Mouse (Mus musculus): ENCODE data around the gene Fam189a2. TPM values are rescaled to one million over a fixed set of nuclear protein-coding genes. Genes with fewer than 3 reads are reported as not detected.

Gene Fam189a2
- total RNA-seq (2014; fragmentation: Nextera tagmentation): not detected in 2 replicates
- 0.11 TPM in 1 of 2 replicates, not detected in the other for total RNA-seq (2017)
- not detected in 2 replicates for polyA plus RNA-seq (2012)

DNA sequence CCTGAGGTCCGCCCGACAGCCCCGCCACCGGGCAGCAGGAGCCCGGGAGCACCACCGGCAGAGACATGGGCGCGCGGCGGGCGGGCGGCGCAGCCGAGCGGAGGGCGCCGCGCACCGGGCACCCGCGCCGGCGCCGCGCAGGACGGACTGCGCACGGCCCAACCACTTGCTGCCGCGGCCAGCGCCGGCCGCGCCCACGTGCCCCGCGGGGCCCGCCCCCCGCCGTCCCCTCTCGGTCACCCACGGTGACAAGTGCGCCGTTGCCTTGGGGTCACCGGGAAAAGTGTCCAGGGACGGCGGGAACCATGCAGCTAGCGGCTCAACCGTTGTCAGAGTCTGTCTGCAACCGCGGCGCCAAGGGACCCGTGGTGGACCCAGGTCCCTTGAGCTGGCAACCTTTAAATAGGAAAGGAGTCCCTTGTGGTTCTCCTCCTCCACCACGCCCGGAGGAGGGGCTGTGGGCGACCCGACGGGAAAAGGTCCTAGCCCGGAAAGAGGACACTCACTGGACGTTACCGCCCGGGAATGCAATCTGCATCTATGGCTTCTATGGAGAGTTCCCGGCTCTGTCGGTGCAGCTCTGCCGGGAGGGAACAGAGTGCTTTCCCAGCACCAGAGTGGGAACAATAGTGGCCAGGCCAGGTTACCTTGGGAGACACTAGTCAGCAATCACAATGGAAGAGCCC is at the start of gene Fam189a2:
Gene Fam189a2 (minus strand): TSS at position 149 of the 686 bp plus-strand sequence.
- Histone ChIP-seq H3K4me1 (ENCODE audit: insufficient read depth, low read depth, low read length) (no peaks in the 10 kb centered on the region), H3K27me3 (ENCODE audit: insufficient read depth, low read length) (no peaks in the 10 kb centered on the region; the same call in 1 of the 2 replicates), H3K9me3 (replicated peaks) (no peaks in the 10 kb centered on the region), H3K36me3 (replicated peaks) (no peaks in the 10 kb centered on the region), H3K4me3 (ENCODE audit: low read depth, low read length) (no peak within 1 kb of the TSS)
- DNase-seq (ENCODE audit: low spot score) (no peak), ATAC-seq (ENCODE audit: extremely low read depth, insufficient number of reproducible peaks, low FRiP score, poor library complexity, severe bottlenecking) (no peak)
- TF ChIP-seq GATA1 (IDR thresholded peaks at IDR 0.05; ENCODE audit: borderline replicate concordance, low read length) (no peak), GATA2 (IDR thresholded peaks at IDR 0.05; ENCODE audit: borderline replicate concordance, low read depth, low read length) (no peak), TAL1 (conservative IDR thresholded peaks at IDR 0.05; ENCODE audit: low read depth, low read length) (no peak), CTCF (IDR thresholded peaks at IDR 0.05; ENCODE audit: low read depth, low read length) (no peak), POLR2AphosphoS5 (IDR thresholded peaks at IDR 0.05; ENCODE audit: insufficient replicate concordance, low read depth, low read length) (no peak)

DNA sequence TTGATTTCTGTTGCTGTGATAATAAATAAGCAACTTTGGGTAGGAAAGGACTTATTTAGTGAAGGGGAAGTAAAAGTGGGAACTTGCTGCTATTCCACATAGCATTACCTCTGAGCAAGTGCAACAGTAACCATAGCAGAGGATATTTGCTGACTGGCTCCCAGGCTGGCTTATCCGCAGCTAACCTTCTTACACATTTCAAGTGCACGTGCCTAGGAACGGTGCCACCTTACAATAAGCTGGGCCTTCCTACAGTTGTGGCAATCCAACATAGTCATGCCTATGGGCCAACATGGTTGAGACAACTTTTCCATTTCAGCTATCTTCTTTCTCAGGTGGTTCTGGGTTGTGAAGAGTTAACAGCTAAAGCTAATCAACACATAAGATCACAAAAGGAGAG is 46.8 kb upstream of the Fam189a2 start:
- Histone ChIP-seq H3K36me3 (replicated peaks) (no peaks in the 10 kb centered on the region), H3K4me1 (ENCODE audit: insufficient read depth, low read depth, low read length) (no peaks in the 10 kb centered on the region), H3K9me3 (replicated peaks) (no peaks in the 10 kb centered on the region), H3K27me3 (ENCODE audit: insufficient read depth, low read length) (no peaks in the 10 kb centered on the region), H3K4me3 (ENCODE audit: low read depth, low read length) (no peak overlapping the region)
- DNase-seq (ENCODE audit: low spot score): no peak
- TF ChIP-seq TAL1 (conservative IDR thresholded peaks at IDR 0.05; ENCODE audit: low read depth, low read length): no peak
- no peak for TF ChIP-seq GATA2 (IDR thresholded peaks at IDR 0.05; ENCODE audit: borderline replicate concordance, low read depth, low read length)
- TF ChIP-seq CTCF (IDR thresholded peaks at IDR 0.05; ENCODE audit: low read depth, low read length): no peak
- TF ChIP-seq GATA1 (IDR thresholded peaks at IDR 0.05; ENCODE audit: borderline replicate concordance, low read length): no peak
- TF ChIP-seq POLR2AphosphoS5 (IDR thresholded peaks at IDR 0.05; ENCODE audit: insufficient replicate concordance, low read depth, low read length): no peak
- ATAC-seq (ENCODE audit: extremely low read depth, insufficient number of reproducible peaks, low FRiP score, poor library complexity, severe bottlenecking): no peak

DNA sequence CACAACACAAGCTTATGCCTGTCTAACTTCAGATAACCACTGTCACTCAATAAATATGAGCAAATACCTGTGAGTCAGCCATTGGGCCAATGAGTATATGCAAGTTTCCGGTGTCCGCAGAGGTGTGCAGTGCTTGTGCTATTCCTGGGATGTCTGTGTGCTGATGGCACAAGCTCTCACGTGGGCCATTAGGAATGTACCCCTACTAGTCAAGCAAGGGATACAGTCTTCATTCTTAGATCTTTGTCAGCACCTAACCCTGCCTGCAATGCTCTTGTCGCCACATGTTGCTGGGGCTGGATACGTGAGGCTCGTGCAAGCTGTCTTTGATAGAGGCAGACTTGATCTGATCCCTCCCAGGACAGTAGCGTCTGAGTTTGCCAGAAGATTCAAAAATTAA is 45.7 kb upstream of the Fam189a2 start:
- no peaks in the 10 kb centered on the region for H3K27me3 ChIP-seq (ENCODE audit: insufficient read depth, low read length)
- H3K4me1 ChIP-seq (ENCODE audit: insufficient read depth, low read depth, low read length): no peaks in the 10 kb centered on the region
- no peak for TF ChIP-seq GATA2 (IDR thresholded peaks at IDR 0.05; ENCODE audit: borderline replicate concordance, low read depth, low read length)
- TF ChIP-seq CTCF (IDR thresholded peaks at IDR 0.05; ENCODE audit: low read depth, low read length): no peak
- no peak for TF ChIP-seq TAL1 (conservative IDR thresholded peaks at IDR 0.05; ENCODE audit: low read depth, low read length)
- no peak for TF ChIP-seq POLR2AphosphoS5 (IDR thresholded peaks at IDR 0.05; ENCODE audit: insufficient replicate concordance, low read depth, low read length)
- TF ChIP-seq GATA1 (IDR thresholded peaks at IDR 0.05; ENCODE audit: borderline replicate concordance, low read length): no peak
- H3K36me3 ChIP-seq (replicated peaks): no peaks in the 10 kb centered on the region
- H3K4me3 ChIP-seq (ENCODE audit: low read depth, low read length): no peak overlapping the region
- H3K9me3 ChIP-seq (replicated peaks): no peaks in the 10 kb centered on the region
- ATAC-seq (ENCODE audit: extremely low read depth, insufficient number of reproducible peaks, low FRiP score, poor library complexity, severe bottlenecking) (no peak), DNase-seq (ENCODE audit: low spot score) (no peak)

- Histone ChIP-seq H3K9me3 (replicated peaks) (no peaks in the 10 kb centered on the region), H3K36me3 (replicated peaks) (no peaks in the 10 kb centered on the region), H3K4me1 (ENCODE audit: insufficient read depth, low read depth, low read length) (no peaks in the 10 kb centered on the region), H3K4me3 (ENCODE audit: low read depth, low read length) (no peak overlapping the region), H3K27me3 (ENCODE audit: insufficient read depth, low read length) (no peaks in the 10 kb centered on the region)
- TF ChIP-seq POLR2AphosphoS5 (IDR thresholded peaks at IDR 0.05; ENCODE audit: insufficient replicate concordance, low read depth, low read length): no peak
- TF ChIP-seq TAL1 (conservative IDR thresholded peaks at IDR 0.05; ENCODE audit: low read depth, low read length): no peak
- TF ChIP-seq GATA2 (IDR thresholded peaks at IDR 0.05; ENCODE audit: borderline replicate concordance, low read depth, low read length): no peak
- TF ChIP-seq GATA1 (IDR thresholded peaks at IDR 0.05; ENCODE audit: borderline replicate concordance, low read length): no peak
- no peak for TF ChIP-seq CTCF (IDR thresholded peaks at IDR 0.05; ENCODE audit: low read depth, low read length)
- ATAC-seq (ENCODE audit: extremely low read depth, insufficient number of reproducible peaks, low FRiP score, poor library complexity, severe bottlenecking): no peak
- DNase-seq (ENCODE audit: low spot score): no peak
Measured at GRCm38 (mm10) chr19:24075927-24076326, 45.1 kb upstream of the Fam189a2 start.

DNA sequence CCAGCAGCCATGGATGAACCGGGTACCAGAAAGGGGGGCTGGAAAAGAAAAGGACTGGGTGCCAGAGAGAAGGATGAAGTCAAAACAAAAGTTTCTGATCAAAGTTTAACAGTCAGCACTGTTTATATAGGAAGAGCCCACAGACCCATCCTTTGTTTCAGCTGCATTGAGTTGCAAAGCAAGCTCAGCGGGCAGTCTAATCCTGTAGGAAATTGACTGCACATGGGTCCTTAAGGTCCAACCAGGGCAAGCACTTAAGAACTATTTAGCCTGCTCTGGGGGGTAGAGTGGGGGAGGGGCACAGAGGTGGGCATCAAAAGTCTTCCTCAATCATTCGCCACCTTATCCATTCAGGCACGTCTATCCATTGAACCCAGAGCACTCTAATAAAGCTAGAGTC is 42.3 kb upstream of the Fam189a2 start:
- no peak for DNase-seq (ENCODE audit: low spot score)
- no peak for TF ChIP-seq CTCF (IDR thresholded peaks at IDR 0.05; ENCODE audit: low read depth, low read length)
- no peak for TF ChIP-seq TAL1 (conservative IDR thresholded peaks at IDR 0.05; ENCODE audit: low read depth, low read length)
- no peak for TF ChIP-seq POLR2AphosphoS5 (IDR thresholded peaks at IDR 0.05; ENCODE audit: insufficient replicate concordance, low read depth, low read length)
- no peak for TF ChIP-seq GATA2 (IDR thresholded peaks at IDR 0.05; ENCODE audit: borderline replicate concordance, low read depth, low read length)
- no peaks in the 10 kb centered on the region for H3K27me3 ChIP-seq (ENCODE audit: insufficient read depth, low read length)
- H3K9me3 ChIP-seq (replicated peaks): no peaks in the 10 kb centered on the region
- H3K4me1 ChIP-seq (ENCODE audit: insufficient read depth, low read depth, low read length): no peaks in the 10 kb centered on the region
- no peak for ATAC-seq (ENCODE audit: extremely low read depth, insufficient number of reproducible peaks, low FRiP score, poor library complexity, severe bottlenecking)
- H3K36me3 ChIP-seq (replicated peaks): no peaks in the 10 kb centered on the region
- H3K4me3 ChIP-seq (ENCODE audit: low read depth, low read length): no peak overlapping the region

DNA sequence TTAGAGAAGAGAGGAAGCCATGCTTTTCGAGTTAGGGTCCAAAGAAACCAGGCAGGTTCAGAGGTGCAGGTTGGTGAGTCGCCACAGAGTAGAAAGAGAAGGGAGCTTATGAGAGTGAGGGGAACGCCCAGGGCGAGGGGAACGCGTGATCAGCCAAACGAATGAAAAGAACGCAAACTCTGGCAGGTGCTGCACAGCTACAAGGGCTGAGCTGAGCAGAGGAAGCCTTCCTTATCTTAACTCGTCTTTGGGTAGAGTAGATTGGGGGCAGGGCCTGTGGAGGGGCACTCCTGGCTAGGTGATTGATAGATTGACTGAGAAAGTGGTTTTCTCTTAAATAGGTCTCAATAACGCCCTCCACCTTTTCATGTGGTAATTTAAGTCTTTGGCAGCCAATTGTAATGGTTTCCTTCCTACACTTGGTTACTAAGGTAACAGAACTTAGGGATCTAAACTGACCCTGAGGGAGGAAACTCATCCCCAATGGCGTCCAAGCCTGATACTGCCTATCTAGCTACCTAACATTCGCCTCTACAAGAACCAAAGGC is 33.6 kb upstream of the Fam189a2 start:
- no peak for TF ChIP-seq CTCF (IDR thresholded peaks at IDR 0.05; ENCODE audit: low read depth, low read length)
- no peak for TF ChIP-seq GATA2 (IDR thresholded peaks at IDR 0.05; ENCODE audit: borderline replicate concordance, low read depth, low read length)
- TF ChIP-seq GATA1 (IDR thresholded peaks at IDR 0.05; ENCODE audit: borderline replicate concordance, low read length): no peak
- ATAC-seq (ENCODE audit: extremely low read depth, insufficient number of reproducible peaks, low FRiP score, poor library complexity, severe bottlenecking) (no peak), DNase-seq (ENCODE audit: low spot score) (no peak)
- Histone ChIP-seq H3K4me3 (ENCODE audit: low read depth, low read length) (no peak overlapping the region), H3K4me1 (ENCODE audit: insufficient read depth, low read depth, low read length) (no peaks in the 10 kb centered on the region), H3K9me3 (replicated peaks) (no peaks in the 10 kb centered on the region), H3K27me3 (ENCODE audit: insufficient read depth, low read length) (no peaks in the 10 kb centered on the region), H3K36me3 (replicated peaks) (no peaks in the 10 kb centered on the region)
